Mouse (Mus musculus) heart, embryonic 10.5 days (tissue): Measurements from ENCODE around the gene Rcbtb2. TPM values are rescaled to one million over a fixed set of nuclear protein-coding genes. Genes with fewer than 3 reads are reported as not detected.

Source experiments
- microRNA counts: library from miRNA; unstranded; fragments of <30 nt; microRNA quantifications from one replicate; lab custom pipeline; 2017
- microRNA-seq: library from miRNA; unstranded; fragments of <30 nt; microRNA quantifications from one replicate; pipeline ENCODE4, GENCODE M21; 2017
- polyA plus RNA-seq: library from polyadenylated mRNA; unstranded; fragments of >200 nt; fragmentation: Nextera tagmentation; extraction: Ambion mirVana; gene quantifications from 2 replicates; pipeline ENCODE4 v1.2.1, GENCODE M21; 2016

Rcbtb2 gene
- polyA plus RNA-seq, 1 experiment from 2014 or later, result 99.9 TPM

MicroRNAs encoded within 50 kb of the gene (microRNA counts, 519-probe panel; counts per million panel counts)
- microRNA mmu-miR-687 (lab: Ali Mortazavi, UCI), result not detected

Small RNA genes lying within 50 kb of the gene (microRNA-seq; reads per million reads assigned to microRNA genes)
- gene Mir687, result not detected

Other genes starting within 250 kb of the Rcbtb2 start
- 0.24 TPM in 1 of 2 replicates, not detected in the other for gene Cysltr2, start 73.9 kb upstream of the Rcbtb2 start, polyA plus RNA-seq
- gene Lpar6, start 114.9 kb downstream of the Rcbtb2 start, polyA plus RNA-seq, result 8.2 and 11.2 TPM in 2 replicates
- 7.7 and 9.5 TPM in 2 replicates for gene Rb1, start 202.8 kb downstream of the Rcbtb2 start, polyA plus RNA-seq